Mouse (Mus musculus): Measurements from ENCODE around the gene Xab2.

GRCm38 (mm10) chr8:3593470-3593869 is 27.6 kb downstream of the Xab2 start:
- TF ChIP-seq POLR2A (IDR thresholded peaks at IDR 0.05; ENCODE audit: control insufficient read depth, extremely low read depth, insufficient read depth, low read length, poor library complexity) (no peak), CTCF (IDR thresholded peaks at IDR 0.05; ENCODE audit: borderline replicate concordance, control insufficient read depth, extremely low read depth, insufficient read depth, low read length, poor library complexity) (no peak)

Data from thymus, adult 2 months (tissue).